Mouse (Mus musculus): Measurements from ENCODE around the gene Tecta. TPM values are rescaled to one million over a fixed set of nuclear protein-coding genes. Genes with fewer than 3 reads are reported as not detected.

The Tecta gene
- polyA plus RNA-seq, 1 experiment = not detected

- no peak overlapping the region for H3K4me3 ChIP-seq (ENCODE audit: insufficient read depth, low read depth, low read length)
- H3K4me1 ChIP-seq (ENCODE audit: control insufficient read depth, insufficient read depth, low read length) = no peaks in the 10 kb centered on the region
- TF ChIP-seq POLR2A (IDR thresholded peaks at IDR 0.05; ENCODE audit: insufficient read depth, low read depth, low read length) (no peak), CTCF (IDR thresholded peaks at IDR 0.05; ENCODE audit: insufficient read depth, low read depth, low read length) (no peak)
- WGBS = 81% methylated on average over 2 of the region's 2 CpGs
- no peak overlapping the region for H3K27ac ChIP-seq (ENCODE audit: insufficient read depth, low read depth, low read length)
Observed at GRCm38 (mm10) chr9:42423649-42424048, 23.9 kb upstream of the Tecta start.

- H3K4me3 ChIP-seq (ENCODE audit: insufficient read depth, low read depth, low read length) = no peak overlapping the region
- TF ChIP-seq POLR2A (IDR thresholded peaks at IDR 0.05; ENCODE audit: insufficient read depth, low read depth, low read length) = no peak
- no peak for TF ChIP-seq CTCF (IDR thresholded peaks at IDR 0.05; ENCODE audit: insufficient read depth, low read depth, low read length)
- 0 out of 2 replicates have a peak, but pooled peaks cover 1% of the 10 kb centered on the region for H3K4me1 ChIP-seq (ENCODE audit: control insufficient read depth, insufficient read depth, low read length)
- 88% methylated on average over 2 of the region's 2 CpGs for WGBS
- H3K27ac ChIP-seq (ENCODE audit: insufficient read depth, low read depth, low read length) = no peak overlapping the region
Observed at GRCm38 (mm10) chr9:42419687-42420086, 20.0 kb upstream of the Tecta start.

- H3K4me3 ChIP-seq (ENCODE audit: insufficient read depth, low read depth, low read length) = no peak overlapping the region
- H3K27ac ChIP-seq (ENCODE audit: insufficient read depth, low read depth, low read length) = no peak overlapping the region
- TF ChIP-seq POLR2A (IDR thresholded peaks at IDR 0.05; ENCODE audit: insufficient read depth, low read depth, low read length) = no peak
- no peak for TF ChIP-seq CTCF (IDR thresholded peaks at IDR 0.05; ENCODE audit: insufficient read depth, low read depth, low read length)
- 90% methylated on average over 5 of the region's 5 CpGs for WGBS
- peaks cover 7% of the 10 kb centered on the region for H3K4me1 ChIP-seq (ENCODE audit: control insufficient read depth, insufficient read depth, low read length)
Observed at GRCm38 (mm10) chr9:42418786-42419185, 19.1 kb upstream of the Tecta start.

GRCm38 (mm10) chr9:42417352-42417952 is 17.7 kb upstream of the Tecta start:
- 59% methylated on average over 12 of the region's 12 CpGs for WGBS
- H3K4me3 ChIP-seq (ENCODE audit: insufficient read depth, low read depth, low read length) = no peak overlapping the region
- TF ChIP-seq POLR2A (IDR thresholded peaks at IDR 0.05; ENCODE audit: insufficient read depth, low read depth, low read length) (no peak), CTCF (IDR thresholded peaks at IDR 0.05; ENCODE audit: insufficient read depth, low read depth, low read length) (no peak)
- H3K27ac ChIP-seq (ENCODE audit: insufficient read depth, low read depth, low read length) = no peak overlapping the region
- peaks cover 14% of the 10 kb centered on the region for H3K4me1 ChIP-seq (ENCODE audit: control insufficient read depth, insufficient read depth, low read length)

GRCm38 (mm10) chr9:42415184-42415583 is 15.5 kb upstream of the Tecta start:
- Histone ChIP-seq H3K4me1 (ENCODE audit: control insufficient read depth, insufficient read depth, low read length) (peaks cover 14% of the 10 kb centered on the region), H3K27ac (ENCODE audit: insufficient read depth, low read depth, low read length) (no peak overlapping the region), H3K4me3 (ENCODE audit: insufficient read depth, low read depth, low read length) (no peak overlapping the region)
- WGBS = 29% methylated on average over 1 of the region's 1 CpGs
- TF ChIP-seq CTCF (IDR thresholded peaks at IDR 0.05; ENCODE audit: insufficient read depth, low read depth, low read length) = no peak
- no peak for TF ChIP-seq POLR2A (IDR thresholded peaks at IDR 0.05; ENCODE audit: insufficient read depth, low read depth, low read length)

- Histone ChIP-seq H3K4me1 (ENCODE audit: control insufficient read depth, insufficient read depth, low read length) (peaks cover 14% of the 10 kb centered on the region), H3K4me3 (ENCODE audit: insufficient read depth, low read depth, low read length) (no peak overlapping the region), H3K27ac (ENCODE audit: insufficient read depth, low read depth, low read length) (no peak overlapping the region)
- 26% methylated on average over 12 of the region's 12 CpGs for WGBS
- no peak for TF ChIP-seq POLR2A (IDR thresholded peaks at IDR 0.05; ENCODE audit: insufficient read depth, low read depth, low read length)
- no peak for TF ChIP-seq CTCF (IDR thresholded peaks at IDR 0.05; ENCODE audit: insufficient read depth, low read depth, low read length)
Observed at GRCm38 (mm10) chr9:42413345-42413744, 13.6 kb upstream of the Tecta start.

GRCm38 (mm10) chr9:42411296-42411695 is 11.6 kb upstream of the Tecta start:
- Histone ChIP-seq H3K4me3 (ENCODE audit: insufficient read depth, low read depth, low read length) (no peak overlapping the region), H3K4me1 (ENCODE audit: control insufficient read depth, insufficient read depth, low read length) (peaks cover 14% of the 10 kb centered on the region), H3K27ac (ENCODE audit: insufficient read depth, low read depth, low read length) (no peak overlapping the region)
- WGBS = 93% methylated on average over 6 of the region's 6 CpGs
- TF ChIP-seq POLR2A (IDR thresholded peaks at IDR 0.05; ENCODE audit: insufficient read depth, low read depth, low read length) (no peak), CTCF (IDR thresholded peaks at IDR 0.05; ENCODE audit: insufficient read depth, low read depth, low read length) (no peak)

GRCm38 (mm10) chr9:42405736-42406135 is 6.0 kb upstream of the Tecta start:
- WGBS = 90% methylated on average over 4 of the region's 4 CpGs
- no peak overlapping the region for H3K4me3 ChIP-seq (ENCODE audit: insufficient read depth, low read depth, low read length)
- H3K4me1 ChIP-seq (ENCODE audit: control insufficient read depth, insufficient read depth, low read length) = no peaks in the 10 kb centered on the region
- H3K27ac ChIP-seq (ENCODE audit: insufficient read depth, low read depth, low read length) = no peak overlapping the region
- TF ChIP-seq CTCF (IDR thresholded peaks at IDR 0.05; ENCODE audit: insufficient read depth, low read depth, low read length) = no peak
- no peak for TF ChIP-seq POLR2A (IDR thresholded peaks at IDR 0.05; ENCODE audit: insufficient read depth, low read depth, low read length)

- TF ChIP-seq POLR2A (IDR thresholded peaks at IDR 0.05; ENCODE audit: insufficient read depth, low read depth, low read length) = no peak
- TF ChIP-seq CTCF (IDR thresholded peaks at IDR 0.05; ENCODE audit: insufficient read depth, low read depth, low read length) = no peak
- WGBS = 74% methylated on average over 6 of the region's 6 CpGs
- no peak overlapping the region for H3K27ac ChIP-seq (ENCODE audit: insufficient read depth, low read depth, low read length)
- H3K4me3 ChIP-seq (ENCODE audit: insufficient read depth, low read depth, low read length) = no peak overlapping the region
- H3K4me1 ChIP-seq (ENCODE audit: control insufficient read depth, insufficient read depth, low read length) = no peaks in the 10 kb centered on the region
Observed at GRCm38 (mm10) chr9:42401486-42401885, 1.8 kb upstream of the Tecta start.

All from olfactory bulb, adult 2 months (tissue).